In the genomic region with DNA sequence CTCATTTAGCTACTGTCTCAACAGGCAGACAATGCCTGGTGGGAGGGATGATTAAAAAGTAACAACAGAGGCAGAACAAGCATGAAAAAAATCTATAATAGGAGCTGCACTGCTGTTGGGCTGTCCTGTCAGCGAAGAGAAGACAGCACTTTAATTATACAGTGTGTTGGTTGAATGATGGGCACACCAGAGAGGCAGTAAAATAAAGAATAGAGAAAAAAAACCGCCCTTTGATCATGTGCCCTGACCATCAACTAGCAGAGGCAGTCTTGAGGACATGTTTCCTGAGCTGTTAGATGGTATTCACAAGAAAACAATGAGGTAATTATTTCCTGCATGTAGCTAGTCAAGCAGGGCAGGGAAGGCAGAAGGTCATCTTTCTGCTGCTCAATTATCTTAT, we compare ENCODE assay signal across 12 mouse cellular contexts.
DNase-seq lines count a peak whose midpoint lies in the region; ATAC-seq lines count a peak whose summit lies in the region.
"Had no signal": no experiment of that assay in that cellular context is flagged by ENCODE, and none has a peak within 500 bp of the region (broad histone marks: within the 10 kb centered on the region; RNA-seq: fewer than 3 reads in every experiment).

No protein-coding gene starts in this region.

- WGBS in neural tube, embryonic 12.5 days = 9% methylated on average over 2 of the region's 2 CpGs
- 16% methylated on average over 2 of the region's 2 CpGs for WGBS in neural tube, embryonic 15.5 days
- 16% methylated on average over 2 of the region's 2 CpGs for WGBS in forebrain, embryonic 14.5 days
- 10% methylated on average over 2 of the region's 2 CpGs for WGBS in hindbrain, embryonic 16.5 days

- peak; percentile 82 for ATAC-seq in neural tube, embryonic 12.5 days (ENCODE audit: low FRiP score, low read depth)
- no peak for ATAC-seq in neural tube, embryonic 15.5 days (ENCODE audit: low FRiP score)
- ATAC-seq in forebrain, embryonic 14.5 days = peak; percentile 76
- peak; percentile 45; the same call in 1 of the 2 replicates for ATAC-seq in hindbrain, embryonic 16.5 days
- ATAC-seq: Patski had no signal

- H3K9me3 ChIP-seq in neural tube, embryonic 12.5 days = no peaks in the 10 kb centered on the region
- no peaks in the 10 kb centered on the region for H3K9me3 ChIP-seq in neural tube, embryonic 15.5 days (replicated peaks)
- H3K9me3 ChIP-seq in forebrain, embryonic 14.5 days (replicated peaks; ENCODE audit: control insufficient read depth, low read length) = no peaks in the 10 kb centered on the region
- H3K9me3 ChIP-seq in hindbrain, embryonic 16.5 days (ENCODE audit: control insufficient read depth, low read length) = no peaks in the 10 kb centered on the region

- DNase-seq in forebrain, embryonic 14.5 days (ENCODE audit: low spot score) = peak; percentile 53
- DNase-seq in retina, postnatal 1 day = peak; percentile 89
- no peak for DNase-seq in ovary, postnatal 10 days (ENCODE audit: low spot score)
- no peak for DNase-seq in urinary bladder, postnatal 4 days (ENCODE audit: low spot score in 2 of 2)
- DNase-seq: kidney, postnatal 14 days; lung, adult 18-20 months had no signal

- H3K9ac ChIP-seq in neural tube, embryonic 12.5 days = no peak overlapping the region
- H3K9ac ChIP-seq in neural tube, embryonic 15.5 days (replicated peaks) = no peak overlapping the region
- no peak overlapping the region for H3K9ac ChIP-seq in forebrain, embryonic 14.5 days (ENCODE audit: low read length)
- no peak overlapping the region for H3K9ac ChIP-seq in hindbrain, embryonic 16.5 days (ENCODE audit: low read depth, low read length)

- peaks cover 6% of the 10 kb centered on the region; the same call in 1 of the 2 replicates for H3K4me1 ChIP-seq in neural tube, embryonic 12.5 days
- no peaks in the 10 kb centered on the region for H3K4me1 ChIP-seq in neural tube, embryonic 15.5 days
- no peaks in the 10 kb centered on the region for H3K4me1 ChIP-seq in forebrain, embryonic 14.5 days (ENCODE audit: control insufficient read depth, insufficient read depth, low read length)
- H3K4me1 ChIP-seq in hindbrain, embryonic 16.5 days (ENCODE audit: control insufficient read depth, insufficient read depth, low read depth, low read length) = no peaks in the 10 kb centered on the region
- H3K4me1 ChIP-seq: megakaryocyte, embryonic 14.5 days had no signal

- no peak overlapping the region for H3K27ac ChIP-seq in neural tube, embryonic 12.5 days
- H3K27ac ChIP-seq in neural tube, embryonic 15.5 days (replicated peaks) = no peak overlapping the region
- no peak overlapping the region for H3K27ac ChIP-seq in forebrain, embryonic 14.5 days (ENCODE audit: low read depth, low read length)
- H3K27ac ChIP-seq in hindbrain, embryonic 16.5 days (ENCODE audit: low read depth, low read length) = no peak overlapping the region

- H3K36me3 ChIP-seq in neural tube, embryonic 12.5 days = no peaks in the 10 kb centered on the region
- H3K36me3 ChIP-seq in neural tube, embryonic 15.5 days = no peaks in the 10 kb centered on the region
- H3K36me3 ChIP-seq in forebrain, embryonic 14.5 days (ENCODE audit: control insufficient read depth, insufficient read depth, low read length) = no peaks in the 10 kb centered on the region
- no peaks in the 10 kb centered on the region for H3K36me3 ChIP-seq in hindbrain, embryonic 16.5 days (ENCODE audit: control insufficient read depth, insufficient read depth, low read length)

- no peak overlapping the region for H3K4me2 ChIP-seq in neural tube, embryonic 12.5 days (replicated peaks)
- H3K4me2 ChIP-seq in neural tube, embryonic 15.5 days = no peak overlapping the region
- no peak overlapping the region for H3K4me2 ChIP-seq in forebrain, embryonic 14.5 days (ENCODE audit: low read length)
- H3K4me2 ChIP-seq in hindbrain, embryonic 16.5 days (ENCODE audit: low read length) = no peak overlapping the region

- no peak overlapping the region for H3K4me3 ChIP-seq in neural tube, embryonic 12.5 days
- no peak overlapping the region for H3K4me3 ChIP-seq in neural tube, embryonic 15.5 days (replicated peaks)
- no peak overlapping the region for H3K4me3 ChIP-seq in forebrain, embryonic 14.5 days (ENCODE audit: low read depth, low read length)
- no peak overlapping the region for H3K4me3 ChIP-seq in hindbrain, embryonic 16.5 days (ENCODE audit: low read length)
- H3K4me3 ChIP-seq: megakaryocyte, embryonic 14.5 days had no signal

- H3K27me3 ChIP-seq in neural tube, embryonic 12.5 days (replicated peaks) = no peaks in the 10 kb centered on the region
- H3K27me3 ChIP-seq in neural tube, embryonic 15.5 days (replicated peaks) = no peaks in the 10 kb centered on the region
- no peaks in the 10 kb centered on the region for H3K27me3 ChIP-seq in forebrain, embryonic 14.5 days (replicated peaks; ENCODE audit: control insufficient read depth, insufficient read depth, low read length)
- no peaks in the 10 kb centered on the region for H3K27me3 ChIP-seq in hindbrain, embryonic 16.5 days (replicated peaks; ENCODE audit: control insufficient read depth, insufficient read depth, low read length)
- H3K27me3 ChIP-seq: CH12.LX; megakaryocyte, embryonic 14.5 days; Patski had no signal

Comparison
In these comparisons a context has a peak if more than half of its experiments do, and no peak if none do; other contexts are left out.
1. DNase-seq: peak in forebrain, embryonic 14.5 days (single experiment) and retina, postnatal 1 day (single experiment); none in ovary, postnatal 10 days (single experiment) and urinary bladder, postnatal 4 days (0 of 2).